Mouse (Mus musculus) hindbrain, embryonic 16.5 days (tissue): ENCODE measurements around the gene Elovl6. TPM values are rescaled to one million over a fixed set of nuclear protein-coding genes. Genes with fewer than 3 reads are reported as not detected.

Experiments
- ATAC-seq: fragments of 200-750 bp; cut with Nextera tagmentation; 2 replicates; pipeline ENCODE4 v1.8.0; 2017; ENCODE audit warnings: moderate TSS enrichment, moderate library complexity
- H3K27ac ChIP-seq: fragments of 300-500 bp; sonication (generic); 2 replicates; pipeline ENCODE4 v1.5.1; 2014; ENCODE audit warnings: low read depth, mild to moderate bottlenecking, control low read depth, low read length, moderate library complexity
- H3K27me3 ChIP-seq: fragments of 300-500 bp; sonication (generic); replicated peaks from 2 replicates; pipeline ENCODE4 v1.6.1; 2014; ENCODE audit warnings: low read length; ENCODE audit not compliant: control insufficient read depth, insufficient read depth
- H3K36me3 ChIP-seq: fragments of 300-500 bp; sonication (generic); 2 replicates; pipeline ENCODE4 v1.6.1; 2014; ENCODE audit warnings: mild to moderate bottlenecking, low read length, moderate library complexity, mixed read lengths; ENCODE audit not compliant: control insufficient read depth, insufficient read depth
- H3K4me1 ChIP-seq: fragments of 300-500 bp; sonication (generic); 2 replicates; pipeline ENCODE4 v1.6.1; 2014; ENCODE audit warnings: low read depth, low read length; ENCODE audit not compliant: control insufficient read depth, insufficient read depth
- H3K4me2 ChIP-seq: fragments of 300-500 bp; sonication (generic); 2 replicates; pipeline ENCODE4 v1.6.1; 2014; ENCODE audit warnings: mild to moderate bottlenecking, low read length, control low read depth, moderate library complexity
- H3K4me3 ChIP-seq: fragments of 300-500 bp; sonication (generic); 2 replicates; pipeline ENCODE4 v1.5.1; 2014; ENCODE audit warnings: mild to moderate bottlenecking, low read length, control low read depth, moderate library complexity
- H3K9ac ChIP-seq: fragments of 300-500 bp; sonication (generic); 2 replicates; pipeline ENCODE4 v1.6.1; 2014; ENCODE audit warnings: low read depth, mild to moderate bottlenecking, control low read depth, low read length, moderate library complexity
- H3K9me3 ChIP-seq: fragments of 300-500 bp; sonication (generic); 2 replicates; pipeline ENCODE4 v1.6.1; 2014; ENCODE audit warnings: mild to moderate bottlenecking, low read length, moderate library complexity; ENCODE audit not compliant: control insufficient read depth
- WGBS: fragments of 180-500 bp; shearing (Covaris S2); extraction: QIAGEN DNeasy Blood & Tissue Kit; methylation state at CpG from one replicate; pipeline ENCODE4 v1.1.7; 2014; 5-methylcytosine and 5-hydroxymethylcytosine counted together
- polyA plus RNA-seq: library from polyadenylated mRNA; unstranded; fragments of >200 nt; fragmentation: Nextera tagmentation; extraction: Ambion mirVana; gene quantifications from 2 replicates; pipeline ENCODE4 v1.2.1, GENCODE M21; 2015

Gene Elovl6
- polyA plus RNA-seq, 1 experiment from 2014 or later = 44.4 TPM

- H3K9ac ChIP-seq = no peak overlapping the region
- no peak for ATAC-seq
- WGBS = 90% methylated on average over 7 of the region's 7 CpGs
Measured at GRCm38 (mm10) chr3:129613756-129614155, 81.6 kb downstream of the Elovl6 start.

GRCm38 (mm10) chr3:129614216-129614615 is 82.1 kb downstream of the Elovl6 start:
- Histone ChIP-seq H3K27ac (no peak overlapping the region), H3K9ac (no peak overlapping the region), H3K9me3 (no peaks in the 10 kb centered on the region), H3K4me1 (peaks cover 6% of the 10 kb centered on the region; the same call in 1 of the 2 replicates), H3K36me3 (0 out of 2 replicates have a peak, but pooled peaks cover 2% of the 10 kb centered on the region), H3K27me3 (no peaks in the 10 kb centered on the region), H3K4me3 (no peak overlapping the region), H3K4me2 (no peak overlapping the region)
- 82% methylated on average over 2 of the region's 2 CpGs for WGBS
- no peak for ATAC-seq

More at GRCm38 (mm10) chr3:129613756-129614155, 81.6 kb downstream of the Elovl6 start:
- no peak overlapping the region for H3K4me2 ChIP-seq
- H3K27me3 ChIP-seq = no peaks in the 10 kb centered on the region
- H3K36me3 ChIP-seq = 0 out of 2 replicates have a peak, but pooled peaks cover 2% of the 10 kb centered on the region
- H3K9me3 ChIP-seq = no peaks in the 10 kb centered on the region
- no peak overlapping the region for H3K27ac ChIP-seq
- no peak overlapping the region for H3K4me3 ChIP-seq
- peaks cover 6% of the 10 kb centered on the region; the same call in 1 of the 2 replicates for H3K4me1 ChIP-seq

GRCm38 (mm10) chr3:129617450-129617849 is 85.3 kb downstream of the Elovl6 start:
- Histone ChIP-seq H3K4me3 (no peak overlapping the region), H3K4me2 (no peak overlapping the region)
- ATAC-seq = no peak

GRCm38 (mm10) chr3:129619194-129619775 is 87.1 kb downstream of the Elovl6 start:
- no peak overlapping the region for H3K9ac ChIP-seq
- 0 out of 2 replicates have a peak, but pooled peaks cover 2% of the 10 kb centered on the region for H3K36me3 ChIP-seq
- H3K27ac ChIP-seq = no peak overlapping the region
- H3K4me3 ChIP-seq = no peak overlapping the region
- H3K9me3 ChIP-seq = no peaks in the 10 kb centered on the region
- peak; percentile 41; the same call in 1 of the 2 replicates for ATAC-seq
- WGBS = 59% methylated on average over 16 of the region's 16 CpGs
- peaks cover under 1% of the 10 kb centered on the region; the same call in 1 of the 2 replicates for H3K4me1 ChIP-seq
- no peak overlapping the region for H3K4me2 ChIP-seq
- H3K27me3 ChIP-seq = no peaks in the 10 kb centered on the region

More at GRCm38 (mm10) chr3:129617450-129617849, 85.3 kb downstream of the Elovl6 start:
- Histone ChIP-seq H3K27me3 (no peaks in the 10 kb centered on the region), H3K9me3 (no peaks in the 10 kb centered on the region), H3K27ac (no peak overlapping the region), H3K9ac (no peak overlapping the region), H3K36me3 (0 out of 2 replicates have a peak, but pooled peaks cover 2% of the 10 kb centered on the region), H3K4me1 (peaks cover 6% of the 10 kb centered on the region; the same call in 1 of the 2 replicates)
- WGBS = 88% methylated on average over 11 of the region's 11 CpGs

GRCm38 (mm10) chr3:129620802-129621201 is 88.6 kb downstream of the Elovl6 start:
- 0 out of 2 replicates have a peak, but pooled peaks cover 2% of the 10 kb centered on the region for H3K36me3 ChIP-seq
- no peaks in the 10 kb centered on the region for H3K9me3 ChIP-seq
- H3K27me3 ChIP-seq = no peaks in the 10 kb centered on the region
- 91% methylated on average over 3 of the region's 3 CpGs for WGBS
- no peak overlapping the region for H3K4me3 ChIP-seq
- no peak overlapping the region for H3K4me2 ChIP-seq
- no peaks in the 10 kb centered on the region for H3K4me1 ChIP-seq
- H3K27ac ChIP-seq = no peak overlapping the region
- no peak for ATAC-seq
- H3K9ac ChIP-seq = no peak overlapping the region

- 85% methylated on average over 5 of the region's 5 CpGs for WGBS
- Histone ChIP-seq H3K4me2 (no peak overlapping the region), H3K27ac (no peak overlapping the region), H3K4me1 (no peaks in the 10 kb centered on the region), H3K9me3 (no peaks in the 10 kb centered on the region), H3K4me3 (no peak overlapping the region), H3K9ac (no peak overlapping the region), H3K36me3 (0 out of 2 replicates have a peak, but pooled peaks cover 2% of the 10 kb centered on the region), H3K27me3 (no peaks in the 10 kb centered on the region)
- no peak for ATAC-seq
Measured at GRCm38 (mm10) chr3:129621255-129621654, 89.1 kb downstream of the Elovl6 start.

GRCm38 (mm10) chr3:129622120-129622519 is 90.0 kb downstream of the Elovl6 start:
- no peak for ATAC-seq
- no peaks in the 10 kb centered on the region for H3K27me3 ChIP-seq
- no peak overlapping the region for H3K4me3 ChIP-seq
- H3K4me2 ChIP-seq = no peak overlapping the region
- H3K9me3 ChIP-seq = no peaks in the 10 kb centered on the region
- H3K36me3 ChIP-seq = 0 out of 2 replicates have a peak, but pooled peaks cover 2% of the 10 kb centered on the region
- WGBS = 74% methylated on average over 9 of the region's 9 CpGs
- no peak overlapping the region for H3K27ac ChIP-seq
- no peaks in the 10 kb centered on the region for H3K4me1 ChIP-seq
- no peak overlapping the region for H3K9ac ChIP-seq

GRCm38 (mm10) chr3:129622705-129623104 is 90.5 kb downstream of the Elovl6 start:
- 99% methylated on average over 5 of the region's 5 CpGs for WGBS
- no peaks in the 10 kb centered on the region for H3K27me3 ChIP-seq
- no peak overlapping the region for H3K4me2 ChIP-seq
- H3K4me1 ChIP-seq = no peaks in the 10 kb centered on the region
- no peaks in the 10 kb centered on the region for H3K9me3 ChIP-seq
- no peak overlapping the region for H3K9ac ChIP-seq
- no peak overlapping the region for H3K27ac ChIP-seq
- H3K36me3 ChIP-seq = 0 out of 2 replicates have a peak, but pooled peaks cover 2% of the 10 kb centered on the region
- ATAC-seq = no peak
- H3K4me3 ChIP-seq = no peak overlapping the region

- Histone ChIP-seq H3K36me3 (no peaks in the 10 kb centered on the region), H3K4me2 (no peak overlapping the region), H3K9me3 (no peaks in the 10 kb centered on the region), H3K27ac (0 out of 2 replicates have a peak overlapping the region, but pooled peaks have one; percentile 15), H3K4me1 (no peaks in the 10 kb centered on the region), H3K9ac (no peak overlapping the region), H3K4me3 (no peak overlapping the region), H3K27me3 (no peaks in the 10 kb centered on the region)
- 83% methylated on average over 10 of the region's 10 CpGs for WGBS
- peak; percentile 43; the same call in 1 of the 2 replicates for ATAC-seq
Measured at GRCm38 (mm10) chr3:129624193-129624805, 92.1 kb downstream of the Elovl6 start.
